Mouse (Mus musculus) CH12.LX (cell line): ENCODE data around the gene Kcnc3.

ENCODE experiments used
- ELF1 ChIP-seq: IDR thresholded peaks from 2 replicates; pipeline ENCODE4 v1.6.1; 2014; ENCODE audit warnings: low read depth, mild to moderate bottlenecking, inconsistent platforms, low read length, improper control_type of control experiment
- EP300 ChIP-seq: IDR thresholded peaks from 2 replicates; pipeline ENCODE4 v1.6.1; 2011; ENCODE audit warnings: low read length, improper control_type of control experiment
- MXI1 ChIP-seq: IDR thresholded peaks from 2 replicates; pipeline ENCODE4 v1.6.1; 2011; ENCODE audit warnings: mild to moderate bottlenecking, low read depth, low read length, improper control_type of control experiment
- POLR2A ChIP-seq: IDR thresholded peaks from 2 replicates; pipeline ENCODE4 v1.6.1; 2011; ENCODE audit warnings: low read depth, mild to moderate bottlenecking, improper control_type of control experiment, low read length
- ZNF384 ChIP-seq: IDR thresholded peaks from 2 replicates; pipeline ENCODE4 v1.6.1; 2012; ENCODE audit warnings: low read depth, low read length, improper control_type of control experiment, inconsistent platforms

- TF ChIP-seq ELF1 (no peak), ZNF384 (no peak), POLR2A (no peak), EP300 (no peak), MXI1 (no peak)
Observed at GRCm38 (mm10) chr7:44615987-44616386, 25.5 kb downstream of the Kcnc3 start.
